Mouse (Mus musculus): ENCODE measurements at regions not wholly inside any gene's neighbourhood (a gene's known extent, or its start where the extent isn't known, plus 50 kb on each side); places are given as distances from the start of the nearest gene placed in this dataset.

DNA sequence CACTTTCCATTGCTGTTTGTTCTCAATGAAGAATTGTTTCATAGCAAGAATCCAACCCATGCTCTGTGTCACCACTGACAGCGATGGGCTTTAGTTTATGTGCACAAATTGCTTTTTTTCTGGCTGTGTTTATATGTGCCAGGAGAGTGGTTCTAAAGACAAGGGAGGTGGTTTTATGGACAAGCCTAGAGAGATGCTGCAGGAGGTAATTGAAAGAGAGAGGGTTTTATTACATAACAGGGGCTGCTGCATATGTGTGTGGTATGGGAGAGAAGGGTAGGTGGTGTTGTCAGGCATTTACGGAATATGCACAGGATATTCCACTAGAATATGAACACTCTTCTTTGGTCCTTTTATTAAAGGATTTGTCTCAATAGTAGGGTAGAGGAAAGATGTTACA lies 340.2 kb downstream of the Btg1 start:
- Histone ChIP-seq H3K36me3 (ENCODE audit: control insufficient read depth, insufficient read depth, low read length, poor library complexity, severe bottlenecking) (no peaks in the 10 kb centered on the region), H3K4me3 (ENCODE audit: low read depth, low read length) (no peak overlapping the region), H3K4me1 (ENCODE audit: control insufficient read depth, insufficient read depth, low read length) (no peaks in the 10 kb centered on the region), H3K27me3 (ENCODE audit: control insufficient read depth, insufficient read depth, low read length, poor library complexity, severe bottlenecking) (no peaks in the 10 kb centered on the region), H3K27ac (ENCODE audit: insufficient read depth, low read length) (no peak overlapping the region), H3K9ac (ENCODE audit: low read depth, poor library complexity, severe bottlenecking) (no peak overlapping the region), H3K9me3 (replicated peaks; ENCODE audit: control insufficient read depth, insufficient read depth, low read length, poor library complexity, severe bottlenecking) (no peaks in the 10 kb centered on the region)
- TF ChIP-seq EP300 (IDR thresholded peaks at IDR 0.05; ENCODE audit: insufficient read depth, low read depth, low read length) (no peak), POLR2A (IDR thresholded peaks at IDR 0.05; ENCODE audit: insufficient read depth, low read length) (no peak), CTCF (IDR thresholded peaks at IDR 0.05; ENCODE audit: low read depth, low read length) (no peak)

DNA sequence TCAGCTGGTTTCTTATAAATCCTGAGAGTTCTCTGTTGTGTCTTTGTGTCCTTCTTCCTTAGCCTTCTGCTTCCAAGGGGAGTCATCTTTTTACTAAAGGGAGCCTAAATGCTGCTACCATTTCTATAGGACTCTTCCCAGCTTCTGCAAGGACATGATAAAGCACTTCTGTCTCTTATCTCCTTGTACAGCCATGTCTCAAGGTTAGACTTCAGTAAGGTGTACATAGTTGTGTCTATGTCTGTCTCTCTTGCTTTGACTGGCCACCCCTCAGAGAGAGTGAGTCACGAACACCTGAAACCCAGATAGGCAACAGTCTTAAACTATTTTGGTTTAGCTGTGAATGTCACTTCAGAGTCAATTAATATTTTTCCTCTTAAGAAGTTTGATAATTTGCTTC lies 353.0 kb downstream of the Btg1 start:
- no peak for TF ChIP-seq CTCF (IDR thresholded peaks at IDR 0.05; ENCODE audit: low read depth, low read length)
- no peak for TF ChIP-seq EP300 (IDR thresholded peaks at IDR 0.05; ENCODE audit: insufficient read depth, low read depth, low read length)
- no peak for TF ChIP-seq POLR2A (IDR thresholded peaks at IDR 0.05; ENCODE audit: insufficient read depth, low read length)
- H3K9ac ChIP-seq (ENCODE audit: low read depth, poor library complexity, severe bottlenecking), result no peak overlapping the region
- no peak overlapping the region for H3K4me3 ChIP-seq (ENCODE audit: low read depth, low read length)

DNA sequence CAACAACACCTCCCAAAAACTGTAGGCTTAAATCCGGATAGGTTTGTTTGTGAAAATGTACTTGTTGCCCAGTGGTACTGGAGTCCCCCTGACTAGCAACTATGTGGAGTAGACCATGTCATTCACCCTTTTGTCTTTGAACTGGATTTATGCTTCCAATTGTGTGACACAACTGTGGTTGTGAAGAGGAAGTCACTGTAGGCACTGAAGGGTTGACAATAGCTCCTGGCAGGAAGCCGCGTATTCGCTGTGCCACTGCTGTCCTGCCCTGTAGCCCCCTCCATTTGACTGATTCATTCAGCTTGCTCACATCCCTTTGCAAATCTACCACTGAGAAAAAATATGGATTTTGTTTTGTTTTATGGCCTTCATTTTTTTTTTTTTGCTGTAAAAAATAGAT lies 353.9 kb downstream of the Btg1 start:
- no peak overlapping the region for H3K4me3 ChIP-seq (ENCODE audit: low read depth, low read length)
- no peak overlapping the region for H3K27ac ChIP-seq (ENCODE audit: insufficient read depth, low read length)
- TF ChIP-seq EP300 (IDR thresholded peaks at IDR 0.05; ENCODE audit: insufficient read depth, low read depth, low read length) (no peak), POLR2A (IDR thresholded peaks at IDR 0.05; ENCODE audit: insufficient read depth, low read length) (no peak), CTCF (IDR thresholded peaks at IDR 0.05; ENCODE audit: low read depth, low read length) (no peak)
- H3K4me1 ChIP-seq (ENCODE audit: control insufficient read depth, insufficient read depth, low read length), result no peaks in the 10 kb centered on the region
- H3K36me3 ChIP-seq (ENCODE audit: control insufficient read depth, insufficient read depth, low read length, poor library complexity, severe bottlenecking), result no peaks in the 10 kb centered on the region
- no peaks in the 10 kb centered on the region for H3K27me3 ChIP-seq (ENCODE audit: control insufficient read depth, insufficient read depth, low read length, poor library complexity, severe bottlenecking)
- no peak overlapping the region for H3K9ac ChIP-seq (ENCODE audit: low read depth, poor library complexity, severe bottlenecking)
- H3K9me3 ChIP-seq (replicated peaks; ENCODE audit: control insufficient read depth, insufficient read depth, low read length, poor library complexity, severe bottlenecking), result no peaks in the 10 kb centered on the region

More for the DNA sequence above, 353.0 kb downstream of the Btg1 start:
- H3K27me3 ChIP-seq (ENCODE audit: control insufficient read depth, insufficient read depth, low read length, poor library complexity, severe bottlenecking), result no peaks in the 10 kb centered on the region
- no peaks in the 10 kb centered on the region for H3K4me1 ChIP-seq (ENCODE audit: control insufficient read depth, insufficient read depth, low read length)
- no peak overlapping the region for H3K27ac ChIP-seq (ENCODE audit: insufficient read depth, low read length)
- no peaks in the 10 kb centered on the region for H3K9me3 ChIP-seq (replicated peaks; ENCODE audit: control insufficient read depth, insufficient read depth, low read length, poor library complexity, severe bottlenecking)
- no peaks in the 10 kb centered on the region for H3K36me3 ChIP-seq (ENCODE audit: control insufficient read depth, insufficient read depth, low read length, poor library complexity, severe bottlenecking)

DNA sequence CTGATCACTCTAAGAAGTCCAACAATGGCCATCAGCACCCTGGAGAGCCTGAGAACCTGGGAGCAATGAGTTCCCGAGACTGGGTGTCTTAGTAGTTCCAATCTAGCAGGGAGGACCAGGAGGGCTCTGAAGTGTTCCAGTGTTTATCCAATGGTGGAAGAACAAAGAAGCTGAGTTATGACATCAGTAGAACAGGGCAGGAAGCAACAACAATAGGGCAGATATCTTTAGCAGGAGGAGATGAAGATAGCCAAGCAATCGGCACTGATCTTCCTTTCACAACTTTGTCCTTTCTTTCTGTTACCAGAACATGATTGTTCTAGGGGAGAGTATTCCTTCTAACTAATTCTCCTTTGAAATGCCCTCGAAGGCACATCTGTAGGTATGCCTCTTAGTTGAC lies 355.0 kb downstream of the Btg1 start:
- Histone ChIP-seq H3K27ac (ENCODE audit: insufficient read depth, low read length) (no peak overlapping the region), H3K9me3 (replicated peaks; ENCODE audit: control insufficient read depth, insufficient read depth, low read length, poor library complexity, severe bottlenecking) (no peaks in the 10 kb centered on the region), H3K4me1 (ENCODE audit: control insufficient read depth, insufficient read depth, low read length) (no peaks in the 10 kb centered on the region), H3K36me3 (ENCODE audit: control insufficient read depth, insufficient read depth, low read length, poor library complexity, severe bottlenecking) (no peaks in the 10 kb centered on the region), H3K4me3 (ENCODE audit: low read depth, low read length) (no peak overlapping the region), H3K9ac (ENCODE audit: low read depth, poor library complexity, severe bottlenecking) (no peak overlapping the region), H3K27me3 (ENCODE audit: control insufficient read depth, insufficient read depth, low read length, poor library complexity, severe bottlenecking) (no peaks in the 10 kb centered on the region)
- TF ChIP-seq EP300 (IDR thresholded peaks at IDR 0.05; ENCODE audit: insufficient read depth, low read depth, low read length) (no peak), POLR2A (IDR thresholded peaks at IDR 0.05; ENCODE audit: insufficient read depth, low read length) (no peak), CTCF (IDR thresholded peaks at IDR 0.05; ENCODE audit: low read depth, low read length) (no peak)

DNA sequence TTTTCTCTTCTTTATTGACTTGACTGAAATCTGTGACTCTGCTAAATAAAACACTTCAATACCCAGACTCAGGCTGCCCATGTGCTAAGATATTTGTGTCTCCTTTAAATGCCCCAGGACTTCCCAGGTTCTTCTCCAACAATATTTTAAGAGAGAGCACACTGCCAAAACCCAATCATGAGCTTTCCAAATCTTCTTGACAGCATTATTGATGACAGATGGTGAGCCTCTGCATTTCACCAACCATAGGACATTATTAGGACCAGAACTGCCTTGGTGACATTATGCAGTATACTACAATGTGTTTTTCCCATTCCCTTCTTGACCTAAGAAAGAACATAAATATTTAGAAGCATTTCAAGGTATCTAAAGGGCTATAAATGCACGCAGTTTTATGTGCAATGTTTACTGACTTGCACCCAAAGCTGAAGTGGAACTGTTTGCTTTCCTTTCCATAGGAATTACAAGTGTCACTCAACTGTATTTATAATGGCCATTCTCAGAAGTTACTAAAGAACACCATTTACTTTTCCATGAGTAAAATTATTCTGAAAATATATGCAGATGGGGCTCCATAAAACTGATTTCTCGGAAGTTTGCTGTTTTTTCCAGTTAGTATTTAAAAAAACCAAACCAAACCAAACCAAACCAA lies 357.6 kb downstream of the Btg1 start:
- no peak for TF ChIP-seq CTCF (IDR thresholded peaks at IDR 0.05; ENCODE audit: low read depth, low read length)
- no peak for TF ChIP-seq EP300 (IDR thresholded peaks at IDR 0.05; ENCODE audit: insufficient read depth, low read depth, low read length)
- no peak for TF ChIP-seq POLR2A (IDR thresholded peaks at IDR 0.05; ENCODE audit: insufficient read depth, low read length)
- Histone ChIP-seq H3K9me3 (replicated peaks; ENCODE audit: control insufficient read depth, insufficient read depth, low read length, poor library complexity, severe bottlenecking) (no peaks in the 10 kb centered on the region), H3K4me3 (ENCODE audit: low read depth, low read length) (no peak overlapping the region)

DNA sequence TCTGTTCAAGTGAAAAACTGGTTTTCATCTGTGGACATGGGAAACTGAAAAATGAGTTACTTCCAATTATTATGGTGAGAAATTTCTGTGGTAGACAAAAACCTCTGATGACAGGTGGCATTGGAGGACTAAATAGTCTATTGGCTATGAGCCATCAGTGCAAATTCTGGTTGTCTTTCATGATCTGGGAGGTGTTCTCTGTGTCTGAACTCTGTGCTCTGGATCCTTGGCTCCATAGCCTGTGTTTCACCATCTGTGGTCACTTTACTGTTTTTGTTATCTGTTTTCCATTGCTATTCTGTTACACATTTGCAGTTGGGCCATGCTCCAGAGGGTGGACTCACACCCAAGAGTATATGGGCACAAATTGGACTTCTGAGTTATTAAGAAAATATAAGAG lies 359.9 kb downstream of the Btg1 start:
- Histone ChIP-seq H3K27me3 (ENCODE audit: control insufficient read depth, insufficient read depth, low read length, poor library complexity, severe bottlenecking) (no peaks in the 10 kb centered on the region), H3K27ac (ENCODE audit: insufficient read depth, low read length) (no peak overlapping the region), H3K9me3 (replicated peaks; ENCODE audit: control insufficient read depth, insufficient read depth, low read length, poor library complexity, severe bottlenecking) (no peaks in the 10 kb centered on the region), H3K9ac (ENCODE audit: low read depth, poor library complexity, severe bottlenecking) (no peak overlapping the region), H3K36me3 (ENCODE audit: control insufficient read depth, insufficient read depth, low read length, poor library complexity, severe bottlenecking) (no peaks in the 10 kb centered on the region), H3K4me1 (ENCODE audit: control insufficient read depth, insufficient read depth, low read length) (no peaks in the 10 kb centered on the region), H3K4me3 (ENCODE audit: low read depth, low read length) (no peak overlapping the region)
- TF ChIP-seq POLR2A (IDR thresholded peaks at IDR 0.05; ENCODE audit: insufficient read depth, low read length) (no peak), EP300 (IDR thresholded peaks at IDR 0.05; ENCODE audit: insufficient read depth, low read depth, low read length) (no peak), CTCF (IDR thresholded peaks at IDR 0.05; ENCODE audit: low read depth, low read length) (no peak)

More for the DNA sequence above, 357.6 kb downstream of the Btg1 start:
- no peaks in the 10 kb centered on the region for H3K27me3 ChIP-seq (ENCODE audit: control insufficient read depth, insufficient read depth, low read length, poor library complexity, severe bottlenecking)
- no peaks in the 10 kb centered on the region for H3K36me3 ChIP-seq (ENCODE audit: control insufficient read depth, insufficient read depth, low read length, poor library complexity, severe bottlenecking)
- no peak overlapping the region for H3K9ac ChIP-seq (ENCODE audit: low read depth, poor library complexity, severe bottlenecking)
- no peaks in the 10 kb centered on the region for H3K4me1 ChIP-seq (ENCODE audit: control insufficient read depth, insufficient read depth, low read length)
- no peak overlapping the region for H3K27ac ChIP-seq (ENCODE audit: insufficient read depth, low read length)
